In genomic region chr12:17554200-17554951, GRCm38 (mm10) we compare ENCODE assay signal across 9 mouse cellular contexts. TPM values are rescaled to one million over a fixed set of nuclear protein-coding genes. Genes with fewer than 3 reads are reported as not detected.
DNase-seq lines count a peak whose midpoint lies in the region; ATAC-seq and TF ChIP-seq lines count a peak whose summit lies in the region.
"Had no signal": no experiment of that assay in that cellular context is flagged by ENCODE, and none has a peak within 500 bp of the region (broad histone marks: within the 10 kb centered on the region; RNA-seq: fewer than 3 reads in every experiment).

No protein-coding gene starts in this region.

- H3K36me3 ChIP-seq in embryonic facial prominence, embryonic 15.5 days = peaks cover 16% of the 10 kb centered on the region
- peaks cover 29% of the 10 kb centered on the region for H3K36me3 ChIP-seq in heart, embryonic 13.5 days
- H3K36me3 ChIP-seq in kidney, postnatal 0 days (ENCODE audit: insufficient read depth, low read length) = peaks cover 11% of the 10 kb centered on the region; the same call in 1 of the 2 replicates
- H3K36me3 ChIP-seq in liver, embryonic 12.5 days = peaks cover 34% of the 10 kb centered on the region
- peaks cover 19% of the 10 kb centered on the region; the same call in 1 of the 2 replicates for H3K36me3 ChIP-seq in stomach, embryonic 14.5 days (ENCODE audit: control insufficient read depth, insufficient read depth, low read length)

- no peaks in the 10 kb centered on the region for H3K27me3 ChIP-seq in embryonic facial prominence, embryonic 15.5 days
- H3K27me3 ChIP-seq in heart, embryonic 13.5 days (replicated peaks) = no peaks in the 10 kb centered on the region
- H3K27me3 ChIP-seq in kidney, postnatal 0 days (ENCODE audit: insufficient read depth, low read length) = no peaks in the 10 kb centered on the region
- H3K27me3 ChIP-seq in liver, embryonic 12.5 days (replicated peaks) = 0 out of 2 replicates have a peak, but pooled peaks cover 9% of the 10 kb centered on the region
- H3K27me3 ChIP-seq in stomach, embryonic 14.5 days (ENCODE audit: control insufficient read depth, insufficient read depth, low read length) = no peaks in the 10 kb centered on the region

- no peak overlapping the region for H3K4me3 ChIP-seq in bone marrow macrophage, adult 2 months (ENCODE audit: insufficient read depth, low read length)
- H3K4me3 ChIP-seq in embryonic facial prominence, embryonic 15.5 days (replicated peaks) = no peak overlapping the region
- no peak overlapping the region for H3K4me3 ChIP-seq in heart, embryonic 13.5 days
- H3K4me3 ChIP-seq in kidney, postnatal 0 days (replicated peaks; ENCODE audit: low read depth, low read length) = no peak overlapping the region
- no peak overlapping the region for H3K4me3 ChIP-seq in liver, embryonic 12.5 days
- H3K4me3 ChIP-seq in stomach, embryonic 14.5 days (ENCODE audit: low read depth, low read length) = no peak overlapping the region
- H3K4me3 ChIP-seq: erythroblast, embryonic 14.5 days had no signal

- DNase-seq in CD4-positive helper T cell, adult 2 months (ENCODE audit: low read depth, low spot score) = peak; percentile 82
- DNase-seq in kidney, postnatal 0 days (ENCODE audit: low spot score) = peak; percentile 90
- DNase-seq in neural tube, embryonic 10.5 days (ENCODE audit: extremely low spot score, low spot score) = peak; percentile 95

- 0 out of 2 replicates have a peak, but pooled peaks have one; percentile 31 for ATAC-seq in embryonic facial prominence, embryonic 15.5 days (ENCODE audit: insufficient number of reproducible peaks, low FRiP score, low TSS enrichment, low read depth)
- peak; percentile 40; the same call in 1 of the 2 replicates for ATAC-seq in heart, embryonic 13.5 days (ENCODE audit: extremely low read depth, insufficient number of reproducible peaks, low FRiP score, low TSS enrichment)
- peak; percentile 40 for ATAC-seq in kidney, postnatal 0 days (replicated peaks; ENCODE audit: low FRiP score, low read depth)
- peak; percentile 50 for ATAC-seq in liver, embryonic 12.5 days
- peak; percentile 46; the same call in 1 of the 2 replicates for ATAC-seq in stomach, embryonic 14.5 days (ENCODE audit: insufficient number of reproducible peaks, insufficient read depth, low FRiP score, low read depth)

- no peaks in the 10 kb centered on the region for H3K9me3 ChIP-seq in embryonic facial prominence, embryonic 15.5 days (replicated peaks)
- no peaks in the 10 kb centered on the region for H3K9me3 ChIP-seq in heart, embryonic 13.5 days
- no peaks in the 10 kb centered on the region for H3K9me3 ChIP-seq in kidney, postnatal 0 days (replicated peaks; ENCODE audit: low read length)
- H3K9me3 ChIP-seq in liver, embryonic 12.5 days (replicated peaks) = no peaks in the 10 kb centered on the region
- H3K9me3 ChIP-seq in stomach, embryonic 14.5 days (ENCODE audit: control insufficient read depth, low read depth, low read length) = no peaks in the 10 kb centered on the region

- WGBS in embryonic facial prominence, embryonic 15.5 days = 35% methylated on average over 15 of the region's 15 CpGs
- WGBS in heart, embryonic 13.5 days = 30% methylated on average over 15 of the region's 15 CpGs
- 33% methylated on average over 15 of the region's 15 CpGs for WGBS in kidney, postnatal 0 days
- WGBS in liver, embryonic 12.5 days (ENCODE audit: insufficient replicate concordance) = 31% methylated on average over 15 of the region's 15 CpGs
- 30% methylated on average over 15 of the region's 15 CpGs for WGBS in stomach, embryonic 14.5 days

- peak; percentile 89 for TF ChIP-seq CTCF in bone marrow macrophage, adult 2 months (IDR thresholded peaks at IDR 0.05; ENCODE audit: low read depth, low read length)
- peak; percentile 95 for TF ChIP-seq CTCF in kidney, postnatal 0 days (IDR thresholded peaks at IDR 0.05; ENCODE audit: low read depth)

- no peak overlapping the region for H3K27ac ChIP-seq in bone marrow macrophage, adult 2 months (ENCODE audit: insufficient read depth, low read depth, low read length)
- no peak overlapping the region for H3K27ac ChIP-seq in embryonic facial prominence, embryonic 15.5 days (replicated peaks)
- H3K27ac ChIP-seq in heart, embryonic 13.5 days (replicated peaks) = no peak overlapping the region
- no peak overlapping the region for H3K27ac ChIP-seq in kidney, postnatal 0 days
- peak overlapping the region; percentile 75; the same call in 1 of the 2 replicates for H3K27ac ChIP-seq in liver, embryonic 12.5 days
- no peak overlapping the region for H3K27ac ChIP-seq in stomach, embryonic 14.5 days (ENCODE audit: low read length)

- no peak for TF ChIP-seq POLR2A in bone marrow macrophage, adult 2 months (IDR thresholded peaks at IDR 0.05; ENCODE audit: borderline replicate concordance, low read depth, low read length)

- H3K4me2 ChIP-seq in embryonic facial prominence, embryonic 15.5 days (replicated peaks) = no peak overlapping the region
- no peak overlapping the region for H3K4me2 ChIP-seq in heart, embryonic 13.5 days
- no peak overlapping the region for H3K4me2 ChIP-seq in kidney, postnatal 0 days (ENCODE audit: low read length)
- H3K4me2 ChIP-seq in liver, embryonic 12.5 days = no peak overlapping the region
- no peak overlapping the region for H3K4me2 ChIP-seq in stomach, embryonic 14.5 days (replicated peaks; ENCODE audit: low read depth, low read length)

- H3K9ac ChIP-seq in embryonic facial prominence, embryonic 15.5 days = no peak overlapping the region
- H3K9ac ChIP-seq in heart, embryonic 13.5 days = no peak overlapping the region
- no peak overlapping the region for H3K9ac ChIP-seq in kidney, postnatal 0 days (ENCODE audit: low read depth, low read length)
- H3K9ac ChIP-seq in liver, embryonic 12.5 days = no peak overlapping the region
- no peak overlapping the region for H3K9ac ChIP-seq in stomach, embryonic 14.5 days (replicated peaks; ENCODE audit: low read depth, low read length)

- H3K4me1 ChIP-seq in bone marrow macrophage, adult 2 months (ENCODE audit: control insufficient read depth, insufficient read depth, low read length) = 0 out of 2 replicates have a peak, but pooled peaks cover 3% of the 10 kb centered on the region
- peaks cover 18% of the 10 kb centered on the region for H3K4me1 ChIP-seq in embryonic facial prominence, embryonic 15.5 days
- H3K4me1 ChIP-seq in heart, embryonic 13.5 days = peaks cover 23% of the 10 kb centered on the region
- H3K4me1 ChIP-seq in kidney, postnatal 0 days (replicated peaks; ENCODE audit: insufficient read depth, low read length) = no peaks in the 10 kb centered on the region
- peaks cover 40% of the 10 kb centered on the region for H3K4me1 ChIP-seq in liver, embryonic 12.5 days
- H3K4me1 ChIP-seq in stomach, embryonic 14.5 days (ENCODE audit: control insufficient read depth, insufficient read depth, low read length) = peaks cover 5% of the 10 kb centered on the region; the same call in 1 of the 2 replicates

RNA-seq across cellular contexts. Expression of gene Odc1, which starts 9.8 kb away (rescaled TPM):
- 12.8 and 15.6 TPM in 2 replicates for polyA plus RNA-seq in bone marrow macrophage, adult 2 months (2012; ENCODE audit: insufficient read depth, insufficient read length, missing spikeins)
- polyA plus RNA-seq in embryonic facial prominence, embryonic 15.5 days (2015; fragmentation: Nextera tagmentation; extraction: Ambion mirVana) = 166 and 170 TPM in 2 replicates
- 142 and 152 TPM in 2 replicates for polyA plus RNA-seq in heart, embryonic 13.5 days (2015; fragmentation: Nextera tagmentation; extraction: Ambion mirVana)
- 149 and 153 TPM in 2 replicates for polyA plus RNA-seq in kidney, postnatal 0 days (2015; fragmentation: Nextera tagmentation; extraction: Ambion mirVana)
- polyA plus RNA-seq in liver, embryonic 12.5 days (2016; fragmentation: Nextera tagmentation; extraction: Ambion mirVana) = 587 and 597 TPM in 2 replicates
- 160 and 186 TPM in 2 replicates for polyA plus RNA-seq in stomach, embryonic 14.5 days (2014; fragmentation: Nextera tagmentation; extraction: Ambion mirVana)
